Comparison of ENCODE assay signal across 16 mouse cellular contexts in genomic region chr3:130758157-130758841, GRCm38 (mm10). TPM values are rescaled to one million over a fixed set of nuclear protein-coding genes. Genes with fewer than 3 reads are reported as not detected.
DNase-seq lines count a peak whose midpoint lies in the region; ATAC-seq and TF ChIP-seq lines count a peak whose summit lies in the region.
"Had no signal": no experiment of that assay in that cellular context is flagged by ENCODE, and none has a peak within 500 bp of the region (broad histone marks: within the 10 kb centered on the region; RNA-seq: fewer than 3 reads in every experiment).

No protein-coding gene starts in this region.

- no peak for DNase-seq in hindbrain, embryonic 14.5 days (ENCODE audit: low spot score)
- no peak for DNase-seq in embryonic facial prominence, embryonic 14.5 days (ENCODE audit: low spot score)
- DNase-seq in forebrain, postnatal 0 days, result peak; percentile 26
- DNase-seq in thymus, postnatal 25 days, result no peak
- no peak for DNase-seq in cerebellum, adult 11-12 months
- DNase-seq: cerebellum, adult 8-10 months; heart, adult 18-20 months; liver, postnatal 0 days; thymus, adult 18-20 months had no signal

- peaks cover 12% of the 10 kb centered on the region for H3K4me1 ChIP-seq in hindbrain, embryonic 13.5 days (replicated peaks)
- no peaks in the 10 kb centered on the region for H3K4me1 ChIP-seq in hindbrain, embryonic 14.5 days (replicated peaks; ENCODE audit: control insufficient read depth, insufficient read depth, low read length)
- H3K4me1 ChIP-seq in embryonic facial prominence, embryonic 14.5 days (ENCODE audit: control insufficient read depth, insufficient read depth, low read length), result no peaks in the 10 kb centered on the region
- 0 out of 2 replicates have a peak, but pooled peaks cover 4% of the 10 kb centered on the region for H3K4me1 ChIP-seq in forebrain, postnatal 0 days (ENCODE audit: insufficient read depth)
- H3K4me1 ChIP-seq in neural tube, embryonic 14.5 days (ENCODE audit: control insufficient read depth, insufficient read depth, low read length), result no peaks in the 10 kb centered on the region; the same call in 1 of the 2 replicates

- H3K36me3 ChIP-seq in hindbrain, embryonic 13.5 days, result no peaks in the 10 kb centered on the region
- no peaks in the 10 kb centered on the region for H3K36me3 ChIP-seq in hindbrain, embryonic 14.5 days (replicated peaks; ENCODE audit: control insufficient read depth, insufficient read depth)
- H3K36me3 ChIP-seq in embryonic facial prominence, embryonic 14.5 days (ENCODE audit: control insufficient read depth, insufficient read depth, low read length), result no peaks in the 10 kb centered on the region
- H3K36me3 ChIP-seq in forebrain, postnatal 0 days (ENCODE audit: insufficient read depth), result no peaks in the 10 kb centered on the region
- H3K36me3 ChIP-seq in neural tube, embryonic 14.5 days (ENCODE audit: control insufficient read depth, insufficient read depth, low read length), result no peaks in the 10 kb centered on the region
- H3K36me3 ChIP-seq: limb, embryonic 13.5 days had no signal

- no peaks in the 10 kb centered on the region for H3K27me3 ChIP-seq in hindbrain, embryonic 13.5 days
- H3K27me3 ChIP-seq in hindbrain, embryonic 14.5 days (ENCODE audit: control insufficient read depth, insufficient read depth, low read length), result no peaks in the 10 kb centered on the region
- no peaks in the 10 kb centered on the region for H3K27me3 ChIP-seq in embryonic facial prominence, embryonic 14.5 days (replicated peaks; ENCODE audit: control insufficient read depth, insufficient read depth, low read length)
- no peaks in the 10 kb centered on the region for H3K27me3 ChIP-seq in forebrain, postnatal 0 days (ENCODE audit: insufficient read depth, low read length)
- H3K27me3 ChIP-seq in neural tube, embryonic 14.5 days (ENCODE audit: control insufficient read depth, insufficient read depth, low read length), result no peaks in the 10 kb centered on the region
- H3K27me3 ChIP-seq: limb, embryonic 13.5 days had no signal

- no peak overlapping the region for H3K4me2 ChIP-seq in hindbrain, embryonic 13.5 days
- H3K4me2 ChIP-seq in hindbrain, embryonic 14.5 days (replicated peaks), result no peak overlapping the region
- H3K4me2 ChIP-seq in embryonic facial prominence, embryonic 14.5 days (ENCODE audit: low read depth, low read length), result peak overlapping the region; percentile 14; the same call in 1 of the 2 replicates
- H3K4me2 ChIP-seq in forebrain, postnatal 0 days (ENCODE audit: low read depth), result peak overlapping the region; percentile 33
- H3K4me2 ChIP-seq in neural tube, embryonic 14.5 days (ENCODE audit: low read depth, low read length), result no peak overlapping the region
- H3K4me2 ChIP-seq: limb, embryonic 13.5 days had no signal

- no peak overlapping the region for H3K9ac ChIP-seq in hindbrain, embryonic 13.5 days
- H3K9ac ChIP-seq in hindbrain, embryonic 14.5 days, result no peak overlapping the region
- no peak overlapping the region for H3K9ac ChIP-seq in embryonic facial prominence, embryonic 14.5 days (ENCODE audit: low read depth, low read length)
- no peak overlapping the region for H3K9ac ChIP-seq in forebrain, postnatal 0 days
- no peak overlapping the region for H3K9ac ChIP-seq in neural tube, embryonic 14.5 days (replicated peaks; ENCODE audit: low read depth, low read length)
- H3K9ac ChIP-seq: limb, embryonic 13.5 days; liver, postnatal 0 days had no signal

- no peak overlapping the region for H3K4me3 ChIP-seq in hindbrain, embryonic 13.5 days
- H3K4me3 ChIP-seq in hindbrain, embryonic 14.5 days (replicated peaks; ENCODE audit: low read length), result no peak overlapping the region
- no peak overlapping the region for H3K4me3 ChIP-seq in embryonic facial prominence, embryonic 14.5 days (ENCODE audit: low read depth, low read length)
- no peak overlapping the region for H3K4me3 ChIP-seq in forebrain, postnatal 0 days (ENCODE audit: low read depth, low read length)
- no peak overlapping the region for H3K4me3 ChIP-seq in neural tube, embryonic 14.5 days (ENCODE audit: low read depth, low read length)
- H3K4me3 ChIP-seq: erythroblast, embryonic 14.5 days; left cerebral cortex, adult 2 months; limb, embryonic 13.5 days had no signal

- ATAC-seq in hindbrain, embryonic 13.5 days (ENCODE audit: low FRiP score), result 0 out of 2 replicates have a peak, but pooled peaks have one; percentile 21
- ATAC-seq in hindbrain, embryonic 14.5 days (ENCODE audit: low FRiP score), result no peak
- no peak for ATAC-seq in embryonic facial prominence, embryonic 14.5 days (ENCODE audit: low read depth)
- peak; percentile 59 for ATAC-seq in forebrain, postnatal 0 days
- 0 out of 2 replicates have a peak, but pooled peaks have one; percentile 42 for ATAC-seq in neural tube, embryonic 14.5 days (ENCODE audit: low read depth)
- ATAC-seq in megakaryocyte progenitor cell, adult 5-6 weeks (replicated peaks; ENCODE audit: poor library complexity), result no peak
- ATAC-seq: inflammation-experienced regulatory T-cells, adult 6 months; liver, postnatal 0 days had no signal

- no peaks in the 10 kb centered on the region for H3K9me3 ChIP-seq in hindbrain, embryonic 13.5 days
- H3K9me3 ChIP-seq in hindbrain, embryonic 14.5 days (ENCODE audit: control insufficient read depth, low read length), result no peaks in the 10 kb centered on the region
- H3K9me3 ChIP-seq in embryonic facial prominence, embryonic 14.5 days (ENCODE audit: control insufficient read depth, low read length), result no peaks in the 10 kb centered on the region
- H3K9me3 ChIP-seq in forebrain, postnatal 0 days (ENCODE audit: low read length), result no peaks in the 10 kb centered on the region
- H3K9me3 ChIP-seq in neural tube, embryonic 14.5 days (ENCODE audit: control insufficient read depth, low read length), result no peaks in the 10 kb centered on the region
- H3K9me3 ChIP-seq: limb, embryonic 13.5 days had no signal

- 51% methylated on average over 15 of the region's 15 CpGs for WGBS in hindbrain, embryonic 13.5 days
- 47% methylated on average over 15 of the region's 15 CpGs for WGBS in hindbrain, embryonic 14.5 days
- WGBS in embryonic facial prominence, embryonic 14.5 days, result 46% methylated on average over 15 of the region's 15 CpGs
- WGBS in forebrain, postnatal 0 days, result 10% methylated on average over 15 of the region's 15 CpGs
- 22% methylated on average over 15 of the region's 15 CpGs for WGBS in neural tube, embryonic 14.5 days

- no peak for TF ChIP-seq CTCF in forebrain, postnatal 0 days (IDR thresholded peaks at IDR 0.05; ENCODE audit: low read depth)

- H3K27ac ChIP-seq in hindbrain, embryonic 13.5 days, result no peak overlapping the region
- no peak overlapping the region for H3K27ac ChIP-seq in hindbrain, embryonic 14.5 days
- H3K27ac ChIP-seq in embryonic facial prominence, embryonic 14.5 days (replicated peaks; ENCODE audit: low read depth, low read length), result no peak overlapping the region
- H3K27ac ChIP-seq in forebrain, postnatal 0 days (ENCODE audit: low read depth, low read length), result no peak overlapping the region
- H3K27ac ChIP-seq in neural tube, embryonic 14.5 days (ENCODE audit: low read depth, low read length), result no peak overlapping the region
- H3K27ac ChIP-seq: left cerebral cortex, adult 2 months; limb, embryonic 13.5 days had no signal

RNA-seq across cellular contexts. Expression of gene Rpl34, which starts 28.1 kb away (rescaled TPM):
- polyA plus RNA-seq in hindbrain, embryonic 13.5 days (2015; fragmentation: Nextera tagmentation; extraction: Ambion mirVana), result 626 and 633 TPM in 2 replicates
- 544 and 662 TPM in 2 replicates for polyA plus RNA-seq in hindbrain, embryonic 14.5 days (2014; fragmentation: Nextera tagmentation; extraction: Ambion mirVana)
- 1,104 and 1,207 TPM in 2 replicates for polyA plus RNA-seq in embryonic facial prominence, embryonic 14.5 days (2014; fragmentation: Nextera tagmentation; extraction: Ambion mirVana)
- total RNA-seq in forebrain, postnatal 0 days (2014; rRNA removed), result 609 and 774 TPM in 2 replicates
- polyA plus RNA-seq in forebrain, postnatal 0 days (2015; fragmentation: Nextera tagmentation; extraction: Ambion mirVana), result 566 and 750 TPM in 2 replicates
- polyA plus RNA-seq in neural tube, embryonic 14.5 days (2014; fragmentation: Nextera tagmentation; extraction: Ambion mirVana), result 565 and 577 TPM in 2 replicates
- 1,518 and 1,526 TPM in 2 replicates for total RNA-seq in megakaryocyte progenitor cell, adult 5-6 weeks (2015)
- 2,867 and 3,584 TPM in 2 replicates for total RNA-seq in megakaryocyte progenitor cell, adult 5-6 weeks (2017)

RNA-seq across cellular contexts. Expression of gene Ostc, which starts 49.1 kb away (rescaled TPM):
- 241 and 242 TPM in 2 replicates for polyA plus RNA-seq in hindbrain, embryonic 13.5 days (2015; fragmentation: Nextera tagmentation; extraction: Ambion mirVana)
- 221 and 231 TPM in 2 replicates for polyA plus RNA-seq in hindbrain, embryonic 14.5 days (2014; fragmentation: Nextera tagmentation; extraction: Ambion mirVana)
- 454 and 459 TPM in 2 replicates for polyA plus RNA-seq in embryonic facial prominence, embryonic 14.5 days (2014; fragmentation: Nextera tagmentation; extraction: Ambion mirVana)
- total RNA-seq in forebrain, postnatal 0 days (2014; rRNA removed), result 118 and 146 TPM in 2 replicates
- polyA plus RNA-seq in forebrain, postnatal 0 days (2015; fragmentation: Nextera tagmentation; extraction: Ambion mirVana), result 186 and 197 TPM in 2 replicates
- polyA plus RNA-seq in neural tube, embryonic 14.5 days (2014; fragmentation: Nextera tagmentation; extraction: Ambion mirVana), result 190 and 225 TPM in 2 replicates
- 371 and 419 TPM in 2 replicates for total RNA-seq in megakaryocyte progenitor cell, adult 5-6 weeks (2015)
- total RNA-seq in megakaryocyte progenitor cell, adult 5-6 weeks (2017), result 278 and 308 TPM in 2 replicates

Comparison
In these comparisons a context has a peak if more than half of its experiments do, and no peak if none do; other contexts are left out.
1. ATAC-seq: peak in hindbrain, embryonic 13.5 days (single experiment), forebrain, postnatal 0 days (single experiment) and neural tube, embryonic 14.5 days (single experiment); none in hindbrain, embryonic 14.5 days (single experiment), embryonic facial prominence, embryonic 14.5 days (single experiment) and megakaryocyte progenitor cell, adult 5-6 weeks (single experiment).
2. H3K4me2 ChIP-seq: peak in embryonic facial prominence, embryonic 14.5 days (single experiment) and forebrain, postnatal 0 days (single experiment); none in hindbrain, embryonic 13.5 days (single experiment), hindbrain, embryonic 14.5 days (single experiment) and neural tube, embryonic 14.5 days (single experiment).